Mouse (Mus musculus) lung, embryonic 16.5 days (tissue): ENCODE measurements around the gene Lcmt1. TPM values are rescaled to one million over a fixed set of nuclear protein-coding genes. Genes with fewer than 3 reads are reported as not detected.

Source experiments
- ATAC-seq: fragments of 200-750 bp; cut with Nextera tagmentation; 2 replicates; pipeline ENCODE4 v1.8.0; 2017; ENCODE audit warnings: low read depth, mild to moderate bottlenecking, moderate library complexity
- H3K27ac ChIP-seq: fragments of 300-500 bp; sonication (generic); 2 replicates; pipeline ENCODE4 v1.5.1; 2014; ENCODE audit warnings: mild to moderate bottlenecking, control low read depth, low read length
- H3K27me3 ChIP-seq: fragments of 300-500 bp; sonication (generic); 2 replicates; pipeline ENCODE4 v1.6.1; 2014; ENCODE audit warnings: low read depth, low read length, mixed read lengths; ENCODE audit not compliant: control insufficient read depth, insufficient read depth
- H3K36me3 ChIP-seq: fragments of 300-500 bp; sonication (generic); 2 replicates; pipeline ENCODE4 v1.6.1; 2014; ENCODE audit warnings: low read length; ENCODE audit not compliant: control insufficient read depth, insufficient read depth
- H3K4me1 ChIP-seq: fragments of 300-500 bp; sonication (generic); replicated peaks from 2 replicates; pipeline ENCODE4 v1.6.1; 2014; ENCODE audit warnings: low read length, mixed read lengths; ENCODE audit not compliant: control insufficient read depth, insufficient read depth
- H3K4me2 ChIP-seq: fragments of 300-500 bp; sonication (generic); 2 replicates; pipeline ENCODE4 v1.6.1; 2014; ENCODE audit warnings: low read depth, low read length, control low read depth
- H3K4me3 ChIP-seq: fragments of 300-500 bp; sonication (generic); 2 replicates; pipeline ENCODE4 v1.5.1; 2014; ENCODE audit warnings: mild to moderate bottlenecking, low read length, control low read depth
- H3K9ac ChIP-seq: fragments of 300-500 bp; sonication (generic); 2 replicates; pipeline ENCODE4 v1.6.1; 2014; ENCODE audit warnings: low read length, control low read depth
- H3K9me3 ChIP-seq: fragments of 300-500 bp; sonication (generic); 2 replicates; pipeline ENCODE4 v1.6.1; 2016; ENCODE audit warnings: low read length; ENCODE audit not compliant: control insufficient read depth
- WGBS: fragments of 180-500 bp; shearing (Covaris S2); extraction: QIAGEN DNeasy Blood & Tissue Kit; methylation state at CpG from one replicate; pipeline ENCODE4 v1.1.7; 2014; 5-methylcytosine and 5-hydroxymethylcytosine counted together
- polyA plus RNA-seq: library from polyadenylated mRNA; unstranded; fragments of >200 nt; fragmentation: Nextera tagmentation; extraction: Ambion mirVana; gene quantifications from 2 replicates; pipeline ENCODE4 v1.2.1, GENCODE M21; 2015

Gene Lcmt1
- polyA plus RNA-seq, 1 experiment from 2014 or later: 40.9 TPM

DNA sequence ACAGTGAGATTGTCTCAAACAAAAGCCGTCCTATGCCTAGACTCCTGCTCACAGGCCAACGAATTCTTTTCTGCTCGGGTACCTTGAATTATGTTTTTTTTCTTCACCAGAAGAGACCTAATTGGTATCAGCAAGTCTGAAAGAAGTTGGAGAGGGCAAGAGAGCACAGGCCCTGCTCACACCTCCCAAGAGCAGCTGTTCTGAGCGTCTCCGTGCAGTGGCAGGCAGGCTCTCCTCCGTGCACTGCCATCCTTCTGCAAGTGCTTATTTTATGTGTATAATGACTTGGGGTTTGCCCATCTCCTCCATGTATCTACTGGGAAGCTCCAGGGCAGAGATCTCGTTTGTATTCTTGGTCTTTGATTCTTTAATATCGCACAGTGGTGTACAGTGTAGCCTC is 2.8 kb upstream of the Lcmt1 start:
- no peak overlapping the region for H3K4me2 ChIP-seq
- peaks cover 35% of the 10 kb centered on the region for H3K4me1 ChIP-seq
- no peaks in the 10 kb centered on the region for H3K27me3 ChIP-seq
- no peaks in the 10 kb centered on the region for H3K36me3 ChIP-seq
- WGBS: 81% methylated on average over 8 of the region's 8 CpGs
- no peak overlapping the region for H3K9ac ChIP-seq
- no peak for ATAC-seq
- H3K27ac ChIP-seq: no peak overlapping the region
- no peaks in the 10 kb centered on the region for H3K9me3 ChIP-seq
- H3K4me3 ChIP-seq: no peak overlapping the region

DNA sequence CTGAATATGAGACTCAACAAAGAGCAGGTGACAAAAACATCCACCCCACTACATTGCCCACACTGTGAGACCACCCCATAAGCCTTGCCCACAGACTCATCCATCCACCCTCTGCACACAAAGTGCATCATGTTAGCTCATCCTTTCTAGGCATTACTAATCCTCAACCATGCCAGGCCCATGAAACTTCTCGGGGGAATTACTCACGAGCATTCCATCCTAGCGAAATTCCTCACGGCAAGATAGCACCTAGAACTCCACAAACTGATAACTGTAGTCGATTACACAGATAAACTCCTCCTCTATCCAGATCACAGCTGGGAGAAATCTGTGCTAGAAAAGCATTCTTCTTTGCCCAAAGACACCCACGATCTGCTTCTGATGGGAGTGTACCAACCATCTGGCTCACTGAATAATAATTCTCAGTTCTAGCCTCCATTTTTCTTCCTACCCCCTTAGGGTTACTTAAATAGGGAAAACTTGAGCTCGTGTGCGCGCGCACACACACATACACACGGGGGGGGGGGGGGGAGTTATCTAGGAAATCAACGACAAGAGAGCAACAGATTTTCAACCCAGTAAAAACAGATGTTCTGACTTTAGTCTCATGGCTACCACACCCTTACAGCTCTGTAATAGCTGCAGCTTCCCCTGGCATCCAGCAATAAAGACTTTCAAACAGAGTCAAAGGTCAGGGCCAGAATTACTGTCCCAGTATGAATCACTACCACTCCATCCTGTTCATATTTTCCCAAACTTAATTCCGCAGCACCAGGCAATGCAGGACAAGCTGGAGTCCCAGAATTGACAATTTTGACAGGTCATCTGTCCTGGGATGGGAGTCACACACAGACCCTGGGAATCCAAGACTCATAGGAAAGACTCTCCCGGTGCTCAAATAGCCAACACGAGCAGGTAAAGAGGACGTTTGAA is 2.1 kb upstream of the Lcmt1 start:
- no peaks in the 10 kb centered on the region for H3K36me3 ChIP-seq
- no peak overlapping the region for H3K9ac ChIP-seq
- peak overlapping the region; percentile 81; the same call in 1 of the 2 replicates for H3K4me2 ChIP-seq
- no peak for ATAC-seq
- no peaks in the 10 kb centered on the region for H3K27me3 ChIP-seq
- 76% methylated on average over 16 of the region's 16 CpGs for WGBS
- H3K27ac ChIP-seq: no peak overlapping the region
- H3K9me3 ChIP-seq: no peaks in the 10 kb centered on the region
- H3K4me1 ChIP-seq: peaks cover 35% of the 10 kb centered on the region
- H3K4me3 ChIP-seq: no peak overlapping the region

DNA sequence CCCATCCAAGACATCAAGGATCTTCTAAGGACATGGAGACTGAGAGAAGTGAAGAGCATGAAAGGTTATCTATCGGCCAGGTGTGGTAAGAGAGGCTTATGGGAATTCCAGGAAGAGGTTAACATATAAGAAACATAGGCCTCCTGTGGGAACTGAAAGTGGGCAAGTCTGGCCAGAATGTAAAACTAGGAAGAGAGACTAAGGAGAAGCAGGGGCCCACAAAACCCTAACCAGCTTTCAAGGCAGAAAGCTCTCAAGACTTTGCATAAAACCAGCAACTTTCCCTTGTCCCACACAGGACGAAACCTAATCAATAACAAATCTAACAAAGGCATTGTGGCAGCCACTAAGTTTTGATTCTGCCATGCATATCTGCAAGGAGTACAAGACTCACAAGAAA is 1.4 kb upstream of the Lcmt1 start:
- Histone ChIP-seq H3K4me3 (peak overlapping the region; percentile 87; the same call in 1 of the 2 replicates), H3K4me1 (peaks cover 35% of the 10 kb centered on the region), H3K27ac (no peak overlapping the region), H3K9me3 (no peaks in the 10 kb centered on the region), H3K4me2 (peak overlapping the region; percentile 81), H3K36me3 (no peaks in the 10 kb centered on the region), H3K9ac (no peak overlapping the region), H3K27me3 (no peaks in the 10 kb centered on the region)
- ATAC-seq: no peak
- 57% methylated on average over 2 of the region's 2 CpGs for WGBS

DNA sequence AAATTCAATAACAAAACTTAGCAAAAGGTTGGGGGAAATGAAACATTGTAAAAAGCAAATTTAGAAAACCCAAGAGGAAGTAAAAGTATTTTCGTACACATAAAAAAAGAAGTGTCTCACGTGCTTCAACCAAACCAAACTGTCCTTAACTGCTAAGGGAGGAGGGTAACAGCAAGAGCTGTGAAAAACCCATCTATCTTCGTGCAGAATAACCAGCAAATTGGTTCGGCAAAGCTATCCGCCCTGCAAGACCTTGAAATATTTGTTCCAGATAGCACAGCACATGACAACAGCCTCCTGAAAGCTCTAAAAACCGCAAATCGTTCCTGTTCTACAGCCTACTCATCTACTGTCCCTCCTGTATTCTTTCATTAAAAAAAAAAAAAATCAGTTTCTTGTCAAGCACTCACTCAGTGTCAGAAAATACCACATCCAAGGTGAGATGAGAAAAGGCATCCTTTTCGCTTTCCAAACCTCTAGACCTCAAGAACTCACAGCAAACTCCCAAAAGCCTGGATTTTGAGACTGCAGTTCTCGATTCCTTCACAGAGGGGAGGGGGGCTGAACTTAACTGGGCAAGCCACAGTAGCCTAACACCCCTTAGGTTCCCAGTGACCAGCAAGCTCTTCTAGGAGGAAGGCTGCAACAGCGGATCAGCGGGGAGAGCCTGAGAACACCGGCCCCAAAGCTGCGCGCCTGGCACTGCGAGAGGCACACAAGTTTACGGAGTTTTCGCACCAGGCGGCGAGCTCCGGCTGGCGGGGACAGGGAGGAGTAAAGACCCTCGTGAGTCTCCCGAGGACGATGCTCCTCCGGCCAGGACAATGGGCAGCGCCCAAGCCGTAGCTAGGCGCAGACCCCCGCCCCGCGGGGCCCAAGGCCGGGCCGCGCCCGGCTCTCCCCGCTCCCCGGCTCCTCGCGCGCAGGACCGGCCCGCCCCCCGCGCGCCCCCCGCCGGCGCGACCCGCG is 522 bp upstream of the Lcmt1 start:
- no peaks in the 10 kb centered on the region for H3K36me3 ChIP-seq
- peaks cover 35% of the 10 kb centered on the region for H3K4me1 ChIP-seq
- peak; percentile 63 for ATAC-seq
- WGBS: 1% methylated on average over 50 of the region's 51 CpGs
- peak overlapping the region; percentile 88 for H3K9ac ChIP-seq
- H3K4me2 ChIP-seq: peak overlapping the region; percentile 81
- no peaks in the 10 kb centered on the region for H3K9me3 ChIP-seq
- H3K27ac ChIP-seq: peak overlapping the region; percentile 79
- peak overlapping the region; percentile 87 for H3K4me3 ChIP-seq
- H3K27me3 ChIP-seq: no peaks in the 10 kb centered on the region

DNA sequence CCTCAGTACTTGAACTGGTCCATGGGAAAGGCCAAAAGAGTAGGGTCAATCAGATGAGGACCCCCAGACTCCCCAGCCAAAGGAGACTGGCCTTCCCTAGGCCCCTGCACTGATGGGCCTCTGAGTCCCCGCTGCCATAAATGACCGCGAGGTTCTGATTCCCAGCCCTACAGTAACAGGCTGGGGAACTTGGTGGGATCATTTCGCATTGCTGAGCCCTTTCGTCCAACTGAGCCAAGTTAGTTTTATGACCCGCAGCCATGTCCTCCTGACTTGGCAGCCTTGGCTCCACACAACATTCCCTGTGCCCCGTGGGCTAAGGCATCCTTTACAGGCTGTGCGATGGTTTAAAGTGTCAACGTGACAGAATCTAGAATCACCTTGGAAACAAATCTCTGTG is 1.1 kb downstream of the Lcmt1 start:
- WGBS: 44% methylated on average over 9 of the region's 9 CpGs
- H3K9ac ChIP-seq: peak overlapping the region; percentile 88
- no peaks in the 10 kb centered on the region for H3K36me3 ChIP-seq
- H3K4me1 ChIP-seq: peaks cover 29% of the 10 kb centered on the region
- H3K27ac ChIP-seq: no peak overlapping the region; the same call in 1 of the 2 replicates
- H3K4me2 ChIP-seq: peak overlapping the region; percentile 81
- H3K27me3 ChIP-seq: no peaks in the 10 kb centered on the region
- peak overlapping the region; percentile 87 for H3K4me3 ChIP-seq
- ATAC-seq: no peak
- no peaks in the 10 kb centered on the region for H3K9me3 ChIP-seq

DNA sequence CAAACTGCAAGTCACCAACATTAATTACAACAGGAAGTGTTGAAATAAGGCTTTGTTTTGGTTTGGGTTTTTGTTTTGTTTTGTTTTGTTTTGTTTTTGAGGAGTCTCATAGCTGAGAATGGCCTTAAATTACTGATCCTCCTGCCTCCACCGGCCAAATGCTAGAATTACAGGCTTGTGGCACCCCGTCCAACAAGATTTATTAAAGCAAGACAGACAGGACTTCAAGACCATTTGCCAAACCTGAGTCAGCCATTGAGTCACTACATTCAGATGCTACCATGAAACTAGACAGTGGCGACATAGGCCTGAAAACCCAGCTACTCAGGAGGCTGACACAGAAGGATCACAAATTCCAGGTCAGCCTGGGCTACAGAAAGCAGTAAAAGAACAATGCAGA is 1.9 kb downstream of the Lcmt1 start:
- ATAC-seq: no peak
- Histone ChIP-seq H3K4me3 (no peak overlapping the region), H3K36me3 (no peaks in the 10 kb centered on the region), H3K4me1 (peaks cover 26% of the 10 kb centered on the region), H3K9me3 (no peaks in the 10 kb centered on the region), H3K9ac (no peak overlapping the region), H3K27ac (no peak overlapping the region), H3K4me2 (no peak overlapping the region), H3K27me3 (no peaks in the 10 kb centered on the region)
- 57% methylated on average over 3 of the region's 3 CpGs for WGBS

DNA sequence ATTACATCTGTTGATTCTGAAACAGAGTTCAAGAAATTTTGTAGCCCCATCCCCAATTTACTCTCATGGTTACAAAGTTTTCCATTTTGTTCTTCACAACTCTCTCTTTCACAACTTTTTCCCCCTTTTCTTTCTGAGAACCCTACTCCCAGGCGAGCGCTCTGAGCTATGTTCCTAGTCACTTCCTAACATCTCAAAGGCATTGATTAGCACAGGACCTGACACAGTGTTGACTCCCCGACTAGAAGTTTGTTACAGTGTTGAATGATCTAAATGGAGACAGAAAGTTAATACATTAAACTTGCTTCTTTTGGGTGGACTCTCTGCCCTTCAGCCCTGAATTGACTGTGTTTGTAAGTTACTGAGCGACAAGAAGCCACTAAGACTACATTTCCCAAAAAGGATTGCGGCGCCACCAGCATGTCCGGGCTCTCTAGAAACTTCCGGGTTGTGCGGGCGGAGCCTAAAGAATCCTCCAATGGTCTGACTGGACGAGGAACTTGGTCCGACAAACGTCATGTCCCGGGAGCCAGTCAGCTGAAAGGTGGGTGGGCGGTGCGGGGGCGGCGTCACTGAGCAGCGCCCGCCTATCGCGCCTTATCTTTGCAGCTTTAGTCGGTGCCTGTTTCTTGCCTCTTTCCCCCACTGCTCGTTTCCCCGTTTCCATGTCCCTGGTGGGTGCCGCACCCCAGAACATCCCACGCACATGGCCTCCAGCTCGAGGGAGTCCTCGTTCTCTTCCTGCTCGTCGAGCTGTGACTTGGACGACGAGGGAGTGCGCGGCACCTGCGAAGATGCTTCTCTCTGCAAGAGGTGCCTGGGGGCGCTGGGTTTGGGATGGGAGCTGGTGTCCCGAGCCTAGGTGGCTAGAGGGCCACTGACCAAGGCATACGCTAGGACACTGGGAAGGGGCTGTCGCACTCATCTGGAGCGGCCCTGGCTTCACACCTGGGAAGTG is 8.1 kb downstream of the Lcmt1 start:
- Histone ChIP-seq H3K27ac (0 out of 2 replicates have a peak overlapping the region, but pooled peaks have one; percentile 28), H3K4me1 (peaks cover 11% of the 10 kb centered on the region), H3K36me3 (no peaks in the 10 kb centered on the region), H3K27me3 (no peaks in the 10 kb centered on the region), H3K9ac (peak overlapping the region; percentile 88), H3K9me3 (no peaks in the 10 kb centered on the region), H3K4me2 (peak overlapping the region; percentile 88), H3K4me3 (peak overlapping the region; percentile 88)
- 4% methylated on average over 41 of the region's 41 CpGs for WGBS
- peak; percentile 100 for ATAC-seq

DNA sequence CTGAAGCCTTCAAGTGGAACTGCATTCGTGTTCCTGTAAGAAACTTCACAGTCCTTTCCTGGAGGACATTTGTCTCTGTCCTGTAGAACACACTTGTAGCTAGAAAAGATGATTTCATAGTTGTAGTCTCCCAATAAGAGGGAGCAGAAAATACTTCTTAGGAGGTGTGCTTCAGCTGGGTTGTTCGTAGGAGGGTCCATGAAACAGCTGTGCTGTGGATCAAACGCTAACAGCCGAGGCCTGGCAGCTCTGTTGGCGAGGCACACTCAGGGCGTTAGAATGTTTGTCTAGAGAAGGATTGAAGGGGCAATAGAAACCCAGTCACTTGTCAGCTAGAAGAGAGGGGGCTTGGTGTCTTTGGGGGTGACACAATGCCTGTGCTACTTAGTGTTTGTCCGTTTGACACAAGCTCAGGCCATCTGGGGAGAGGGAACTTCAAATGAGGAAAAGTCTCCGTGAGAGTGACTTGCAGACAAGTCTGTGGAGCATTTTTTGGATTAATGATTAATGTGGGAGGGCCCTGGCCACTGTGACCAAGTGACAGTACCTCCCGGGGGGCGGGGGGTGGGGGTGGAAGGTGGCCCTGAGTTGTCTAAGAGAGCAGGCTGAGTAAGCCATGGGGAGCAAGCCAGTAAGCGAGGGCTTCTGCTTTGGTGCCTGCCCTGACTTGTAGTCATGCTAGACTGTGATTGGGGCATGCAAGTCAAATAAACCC is 16.3 kb downstream of the Lcmt1 start:
- no peak overlapping the region for H3K4me2 ChIP-seq
- no peaks in the 10 kb centered on the region for H3K27me3 ChIP-seq
- H3K27ac ChIP-seq: peak overlapping the region; percentile 66
- 51% methylated on average over 11 of the region's 11 CpGs for WGBS
- peak; percentile 62 for ATAC-seq
- H3K9ac ChIP-seq: 0 out of 2 replicates have a peak overlapping the region, but pooled peaks have one; percentile 11
- 0 out of 2 replicates have a peak, but pooled peaks cover 2% of the 10 kb centered on the region for H3K36me3 ChIP-seq
- H3K4me3 ChIP-seq: no peak overlapping the region
- peaks cover 4% of the 10 kb centered on the region; the same call in 1 of the 2 replicates for H3K4me1 ChIP-seq
- no peaks in the 10 kb centered on the region for H3K9me3 ChIP-seq
